Mouse (Mus musculus): Measurements from ENCODE around the gene Skor1.

Gene Skor1

GRCm38 (mm10) chr9:63148410-63149371 is at the start of gene Skor1:
Gene Skor1, minus strand, starts transcription at chr9:63148961.
- in situ Hi-C loops (cut with MboI), result no loop called here

- in situ Hi-C loops (cut with MboI), result no loop called here
These were observed 48.5 kb upstream of the Skor1 start for GRCm38 (mm10) chr9:63197252-63197651.

- in situ Hi-C loops (cut with MboI), result no loop called here
These were observed 47.4 kb upstream of the Skor1 start for GRCm38 (mm10) chr9:63196114-63196682.

- in situ Hi-C loops (cut with MboI), result no loop called here
These were observed 46.8 kb upstream of the Skor1 start for GRCm38 (mm10) chr9:63195523-63195922.

GRCm38 (mm10) chr9:63194791-63195190 is 46.0 kb upstream of the Skor1 start:
- in situ Hi-C loops (cut with MboI), result no loop called here

- in situ Hi-C loops (cut with MboI), result no loop called here
These were observed 44.0 kb upstream of the Skor1 start for GRCm38 (mm10) chr9:63192809-63193208.

GRCm38 (mm10) chr9:63187310-63187709 is 38.5 kb upstream of the Skor1 start:
- in situ Hi-C loops (cut with MboI), result no loop called here

GRCm38 (mm10) chr9:63185249-63185648 is 36.5 kb upstream of the Skor1 start:
- in situ Hi-C loops (cut with MboI), result no loop called here

GRCm38 (mm10) chr9:63183864-63184263 is 35.1 kb upstream of the Skor1 start:
- in situ Hi-C loops (cut with MboI), result no loop called here

- in situ Hi-C loops (cut with MboI), result no loop called here
These were observed 33.7 kb upstream of the Skor1 start for GRCm38 (mm10) chr9:63182306-63182960.

GRCm38 (mm10) chr9:63181337-63182178 is 32.8 kb upstream of the Skor1 start:
- in situ Hi-C loops (cut with MboI), result no loop called here

GRCm38 (mm10) chr9:63178296-63178695 is 29.5 kb upstream of the Skor1 start:
- in situ Hi-C loops (cut with MboI), result no loop called here

- in situ Hi-C loops (cut with MboI), result no loop called here
These were observed 25.4 kb upstream of the Skor1 start for GRCm38 (mm10) chr9:63174001-63174721.

- in situ Hi-C loops (cut with MboI), result no loop called here
These were observed 23.2 kb upstream of the Skor1 start for GRCm38 (mm10) chr9:63171951-63172350.

GRCm38 (mm10) chr9:63169127-63169526 is 20.4 kb upstream of the Skor1 start:
- in situ Hi-C loops (cut with MboI), result no loop called here

- in situ Hi-C loops (cut with MboI), result no loop called here
These were observed 16.3 kb upstream of the Skor1 start for GRCm38 (mm10) chr9:63165070-63165469.

GRCm38 (mm10) chr9:63163756-63164155 is 15.0 kb upstream of the Skor1 start:
- in situ Hi-C loops (cut with MboI), result no loop called here

- in situ Hi-C loops (cut with MboI), result no loop called here
These were observed 3.2 kb upstream of the Skor1 start for GRCm38 (mm10) chr9:63151949-63152348.

GRCm38 (mm10) chr9:63151072-63151870 is 2.5 kb upstream of the Skor1 start:
- in situ Hi-C loops (cut with MboI), result no loop called here

- in situ Hi-C loops (cut with MboI), result no loop called here
These were observed 1.5 kb upstream of the Skor1 start for GRCm38 (mm10) chr9:63150086-63150800.

All from mature B cell (primary cell).